Mouse (Mus musculus): ENCODE measurements around the gene Chst3. TPM values are rescaled to one million over a fixed set of nuclear protein-coding genes. Genes with fewer than 3 reads are reported as not detected.
"Not testable (repeated sequence)": the region's sequence is repeated elsewhere in the genome, so short reads cannot be mapped to it uniquely, and the experiment has no call there.

Chst3 gene
- total RNA-seq, 2 experiments from 2014 or later = 1.2 to 1.4 TPM

- intact Hi-C loops (cut with DNase I) = loop anchor here (2.0 kb wide), 2 partner anchors 47 to 89 kb away; no protein-coding TSS in a partner anchor
- peak; percentile 57 to 71 for DNase-seq
Measured at GRCm38 (mm10) chr10:60237475-60238154, 18.6 kb upstream of the Chst3 start.

GRCm38 (mm10) chr10:60235876-60236275 lies 16.8 kb upstream of the Chst3 start:
- intact Hi-C loops (cut with DNase I) = loop anchor here (2.0 kb wide), 2 partner anchors 45 to 87 kb away; no protein-coding TSS in a partner anchor
- DNase-seq = not testable (repeated sequence)

- intact Hi-C loops (cut with DNase I) = no loop called here
- no peak for DNase-seq
Measured at GRCm38 (mm10) chr10:60234006-60234405, 14.9 kb upstream of the Chst3 start.

- intact Hi-C loops (cut with DNase I) = no loop called here
- DNase-seq = no peak
Measured at GRCm38 (mm10) chr10:60230321-60231088, 11.4 kb upstream of the Chst3 start.

- intact Hi-C loops (cut with DNase I) = no loop called here
- DNase-seq = no peak
Measured at GRCm38 (mm10) chr10:60229113-60229512, 10.1 kb upstream of the Chst3 start.

GRCm38 (mm10) chr10:60227666-60228065 lies 8.6 kb upstream of the Chst3 start:
- no peak for DNase-seq
- intact Hi-C loops (cut with DNase I) = no loop called here

GRCm38 (mm10) chr10:60224601-60225000 lies 5.5 kb upstream of the Chst3 start:
- DNase-seq = no peak
- intact Hi-C loops (cut with DNase I) = no loop called here

GRCm38 (mm10) chr10:60221571-60222259 lies 2.7 kb upstream of the Chst3 start:
- DNase-seq; intact Hi-C loops (cut with DNase I): not testable (repeated sequence)

GRCm38 (mm10) chr10:60220607-60221006 lies 1.5 kb upstream of the Chst3 start:
- no peak for DNase-seq
- intact Hi-C loops (cut with DNase I) = no loop called here

- no peak for DNase-seq
- intact Hi-C loops (cut with DNase I) = no loop called here
Measured at GRCm38 (mm10) chr10:60220042-60220523, 1.0 kb upstream of the Chst3 start.

GRCm38 (mm10) chr10:60218033-60218590 lies 948 bp downstream of the Chst3 start:
- intact Hi-C loops (cut with DNase I) = no loop called here
- no peak for DNase-seq

- no peak for DNase-seq
- intact Hi-C loops (cut with DNase I) = no loop called here
Measured at GRCm38 (mm10) chr10:60216331-60217095, 2.5 kb downstream of the Chst3 start.

GRCm38 (mm10) chr10:60215077-60215960 lies 3.7 kb downstream of the Chst3 start:
- DNase-seq = no peak
- intact Hi-C loops (cut with DNase I) = loop anchor here (2.0 kb wide), 1 partner anchor 21 kb away; no protein-coding TSS in a partner anchor

- intact Hi-C loops (cut with DNase I) = no loop called here
- DNase-seq = peak; percentile 40 to 55
Measured at GRCm38 (mm10) chr10:60212589-60213379, 6.3 kb downstream of the Chst3 start.

- DNase-seq = no peak
- intact Hi-C loops (cut with DNase I) = no loop called here
Measured at GRCm38 (mm10) chr10:60211501-60212005, 7.5 kb downstream of the Chst3 start.

GRCm38 (mm10) chr10:60210468-60210867 lies 8.6 kb downstream of the Chst3 start:
- intact Hi-C loops (cut with DNase I) = no loop called here
- DNase-seq = no peak

- DNase-seq = peak; percentile 71 to 76
- intact Hi-C loops (cut with DNase I) = no loop called here
Measured at GRCm38 (mm10) chr10:60209237-60209636, 9.8 kb downstream of the Chst3 start.

GRCm38 (mm10) chr10:60207166-60207705 lies 11.8 kb downstream of the Chst3 start:
- intact Hi-C loops (cut with DNase I) = no loop called here

More at GRCm38 (mm10) chr10:60207166-60207705, 11.8 kb downstream of the Chst3 start:
- no peak for DNase-seq

All from heart, postnatal 14 days (tissue).